ENCODE assay signal across 18 mouse cellular contexts in genomic region chr2:12004330-12004729, GRCm38 (mm10).
DNase-seq lines count a peak whose midpoint lies in the region; ATAC-seq and TF ChIP-seq lines count a peak whose summit lies in the region.
"Had no signal": no experiment of that assay in that cellular context is flagged by ENCODE, and none has a peak within 500 bp of the region (broad histone marks: within the 10 kb centered on the region; RNA-seq: fewer than 3 reads in every experiment).

No protein-coding gene starts in this region.

- no peak overlapping the region for H3K27ac ChIP-seq in heart, embryonic 10.5 days
- H3K27ac ChIP-seq in kidney, postnatal 0 days = no peak overlapping the region
- H3K27ac ChIP-seq in hindbrain, embryonic 13.5 days = no peak overlapping the region
- H3K27ac ChIP-seq: embryonic facial prominence, embryonic 13.5 days; heart, embryonic 15.5 days; hindbrain, postnatal 0 days; limb, embryonic 15.5 days; lung, embryonic 15.5 days; midbrain, embryonic 12.5 days; neural tube, embryonic 13.5 days had no signal

- intact Hi-C loops in heart, postnatal 10 days (cut with DNase I) = loop anchor here (5.0 to 10.0 kb wide), 3 partner anchors 153 to 1260 kb away; no protein-coding TSS in a partner anchor

- WGBS in heart, embryonic 10.5 days = 45% methylated on average over 4 of the region's 4 CpGs
- WGBS in kidney, postnatal 0 days = 4% methylated on average over 4 of the region's 4 CpGs
- WGBS in hindbrain, embryonic 13.5 days = 72% methylated on average over 4 of the region's 4 CpGs

- no peak overlapping the region for H3K9ac ChIP-seq in kidney, postnatal 0 days (ENCODE audit: low read depth, low read length)
- H3K9ac ChIP-seq in hindbrain, embryonic 13.5 days = no peak overlapping the region
- H3K9ac ChIP-seq: embryonic facial prominence, embryonic 13.5 days; heart, embryonic 15.5 days; limb, embryonic 15.5 days; lung, embryonic 15.5 days; midbrain, embryonic 12.5 days; neural tube, embryonic 13.5 days had no signal

- peak; percentile 29 to 30 for DNase-seq in heart, postnatal 10 days
- DNase-seq in heart, embryonic 10.5 days (ENCODE audit: low spot score) = no peak
- DNase-seq in 416B (ENCODE audit: low read depth) = peak; percentile 5
- DNase-seq in adrenal gland, postnatal 25 days = peak; percentile 26
- DNase-seq in kidney, postnatal 0 days (ENCODE audit: low spot score) = peak; percentile 67
- DNase-seq in cerebellum, postnatal 25 days = no peak
- DNase-seq in cerebellum, adult 9-11 months = no peak
- DNase-seq: B cell, adult 2 months; thymus, postnatal 14 days had no signal

- H3K4me3 ChIP-seq in heart, embryonic 10.5 days = no peak overlapping the region
- H3K4me3 ChIP-seq in kidney, postnatal 0 days (replicated peaks; ENCODE audit: low read depth, low read length) = no peak overlapping the region
- no peak overlapping the region for H3K4me3 ChIP-seq in hindbrain, embryonic 13.5 days
- H3K4me3 ChIP-seq: embryonic facial prominence, embryonic 13.5 days; heart, embryonic 15.5 days; limb, embryonic 15.5 days; lung, embryonic 15.5 days; midbrain, embryonic 12.5 days; neural tube, embryonic 13.5 days had no signal

- no peaks in the 10 kb centered on the region for H3K4me1 ChIP-seq in heart, embryonic 10.5 days
- H3K4me1 ChIP-seq in kidney, postnatal 0 days (replicated peaks; ENCODE audit: insufficient read depth, low read length) = 0 out of 2 replicates have a peak, but pooled peaks cover 7% of the 10 kb centered on the region
- no peaks in the 10 kb centered on the region for H3K4me1 ChIP-seq in hindbrain, embryonic 13.5 days (replicated peaks)
- H3K4me1 ChIP-seq: embryonic facial prominence, embryonic 13.5 days; heart, embryonic 15.5 days; limb, embryonic 15.5 days; midbrain, embryonic 12.5 days; neural tube, embryonic 13.5 days had no signal

- H3K9me3 ChIP-seq in heart, embryonic 10.5 days = no peaks in the 10 kb centered on the region
- no peaks in the 10 kb centered on the region for H3K9me3 ChIP-seq in kidney, postnatal 0 days (replicated peaks; ENCODE audit: low read length)
- H3K9me3 ChIP-seq in hindbrain, embryonic 13.5 days = no peaks in the 10 kb centered on the region
- H3K9me3 ChIP-seq: embryonic facial prominence, embryonic 13.5 days; heart, embryonic 15.5 days; limb, embryonic 15.5 days; lung, embryonic 15.5 days; midbrain, embryonic 12.5 days; neural tube, embryonic 13.5 days had no signal

- peak; percentile 50; the same call in 1 of the 2 replicates for ATAC-seq in kidney, postnatal 0 days (replicated peaks; ENCODE audit: low FRiP score, low read depth)
- no peak for ATAC-seq in hindbrain, embryonic 13.5 days (ENCODE audit: low FRiP score)
- ATAC-seq: forebrain, embryonic 16.5 days; hindbrain, postnatal 0 days had no signal

- no peaks in the 10 kb centered on the region for H3K27me3 ChIP-seq in heart, embryonic 10.5 days (ENCODE audit: insufficient read depth, poor library complexity, severe bottlenecking)
- H3K27me3 ChIP-seq in kidney, postnatal 0 days (ENCODE audit: insufficient read depth, low read length) = no peaks in the 10 kb centered on the region
- H3K27me3 ChIP-seq in hindbrain, embryonic 13.5 days = no peaks in the 10 kb centered on the region
- H3K27me3 ChIP-seq: embryonic facial prominence, embryonic 13.5 days; heart, embryonic 15.5 days; limb, embryonic 15.5 days; lung, embryonic 15.5 days; midbrain, embryonic 12.5 days; neural tube, embryonic 13.5 days had no signal

- H3K36me3 ChIP-seq in heart, embryonic 10.5 days = no peaks in the 10 kb centered on the region
- no peaks in the 10 kb centered on the region for H3K36me3 ChIP-seq in kidney, postnatal 0 days (ENCODE audit: insufficient read depth, low read length)
- H3K36me3 ChIP-seq in hindbrain, embryonic 13.5 days = no peaks in the 10 kb centered on the region
- H3K36me3 ChIP-seq: embryonic facial prominence, embryonic 13.5 days; heart, embryonic 15.5 days; limb, embryonic 15.5 days; lung, embryonic 15.5 days; midbrain, embryonic 12.5 days; neural tube, embryonic 13.5 days had no signal

- H3K4me2 ChIP-seq in kidney, postnatal 0 days (ENCODE audit: low read length) = no peak overlapping the region
- no peak overlapping the region for H3K4me2 ChIP-seq in hindbrain, embryonic 13.5 days
- H3K4me2 ChIP-seq: embryonic facial prominence, embryonic 13.5 days; heart, embryonic 15.5 days; limb, embryonic 15.5 days; lung, embryonic 15.5 days; midbrain, embryonic 12.5 days; neural tube, embryonic 13.5 days had no signal

- TF ChIP-seq CTCF in kidney, postnatal 0 days (IDR thresholded peaks at IDR 0.05; ENCODE audit: low read depth) = no peak

Comparison
In these comparisons a context has a peak if more than half of its experiments do, and no peak if none do; other contexts are left out.
1. DNase-seq: peak in heart, postnatal 10 days (2 of 2), 416B (single experiment), adrenal gland, postnatal 25 days (single experiment) and kidney, postnatal 0 days (single experiment); none in heart, embryonic 10.5 days (single experiment), cerebellum, postnatal 25 days (0 of 2) and cerebellum, adult 9-11 months (single experiment).